Mouse (Mus musculus): Measurements from ENCODE around the gene Aass.

- no peak for TF ChIP-seq TAL1 (IDR thresholded peaks at IDR 0.05; ENCODE audit: low read length)
- TF ChIP-seq GATA1 (IDR thresholded peaks at IDR 0.05; ENCODE audit: low read length): no peak
These were observed 104.5 kb downstream of the Aass start for GRCm38 (mm10) chr6:23028251-23028650.

Data from erythroblast, embryonic 14.5 days (primary cell).